Mouse (Mus musculus) 416B (cell line): ENCODE measurements around the gene Catsperb.
A peak's percentile ranks its signal among the peaks of the same experiment; 100 is the strongest.
"Not testable (repeated sequence)": the region's sequence is repeated elsewhere in the genome, so short reads cannot be mapped to it uniquely, and the experiment has no call there.

Experiments
- DNase-seq: peaks from one replicate; pipeline ENCODE4 v3.0.0; 2011; ENCODE audit warnings: low read depth

Gene Catsperb

GRCm38 (mm10) chr12:101404353-101404752 is at the start of gene Catsperb:
Gene Catsperb, plus strand, starts transcription at chr12:101404653.
- not testable (repeated sequence) for DNase-seq

- peak; percentile 21 for DNase-seq
These were observed 43.0 kb upstream of the Catsperb start for GRCm38 (mm10) chr12:101361468-101361867.

GRCm38 (mm10) chr12:101381460-101381859 is 23.0 kb upstream of the Catsperb start:
- DNase-seq = not testable (repeated sequence)

GRCm38 (mm10) chr12:101426131-101426530 is 21.7 kb downstream of the Catsperb start:
- no peak for DNase-seq

GRCm38 (mm10) chr12:101462051-101462450 is 57.6 kb downstream of the Catsperb start:
- no peak for DNase-seq

GRCm38 (mm10) chr12:101483571-101483970 is 79.1 kb downstream of the Catsperb start:
- DNase-seq = no peak

- not testable (repeated sequence) for DNase-seq
These were observed 106.9 kb downstream of the Catsperb start for GRCm38 (mm10) chr12:101511326-101511725.

- peak; percentile 13 for DNase-seq
These were observed 202.2 kb downstream of the Catsperb start for GRCm38 (mm10) chr12:101606622-101607021.

GRCm38 (mm10) chr12:101633137-101633536 is 228.7 kb downstream of the Catsperb start:
- no peak for DNase-seq

- no peak for DNase-seq
These were observed 263.0 kb downstream of the Catsperb start for GRCm38 (mm10) chr12:101667502-101667901.
